In the genomic region with DNA sequence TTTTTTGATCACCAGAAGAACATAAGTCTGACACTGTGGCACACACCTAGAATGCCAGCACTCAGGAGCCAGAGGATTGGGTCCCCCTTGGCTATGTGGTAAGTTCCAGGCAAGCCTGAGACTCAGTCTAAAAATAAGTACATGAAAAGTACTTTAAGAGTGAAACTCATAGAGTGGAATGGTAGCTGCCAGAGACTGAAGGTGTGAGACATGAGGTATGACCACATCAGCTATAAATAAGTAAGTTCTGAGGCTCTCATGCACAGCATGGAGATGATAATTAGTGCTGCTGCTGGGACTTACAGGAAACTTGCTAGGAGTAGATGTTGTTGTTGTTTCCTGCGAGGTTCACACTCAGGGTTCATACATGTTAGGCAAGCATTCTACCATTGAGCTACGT, we compare ENCODE assay signal across 25 mouse cellular contexts. TPM values are rescaled to one million over a fixed set of nuclear protein-coding genes. Genes with fewer than 3 reads are reported as not detected.
DNase-seq lines count a peak whose midpoint lies in the region; ATAC-seq and TF ChIP-seq lines count a peak whose summit lies in the region.
"Had no signal": no experiment of that assay in that cellular context is flagged by ENCODE, and none has a peak within 500 bp of the region (broad histone marks: within the 10 kb centered on the region; RNA-seq: fewer than 3 reads in every experiment).

No protein-coding gene starts in this region.

- no peaks in the 10 kb centered on the region for H3K27me3 ChIP-seq in heart, embryonic 13.5 days (replicated peaks)
- H3K27me3 ChIP-seq in heart, embryonic 16.5 days (ENCODE audit: control insufficient read depth, insufficient read depth, low read length), result no peaks in the 10 kb centered on the region
- H3K27me3 ChIP-seq in forebrain, embryonic 16.5 days (replicated peaks; ENCODE audit: control insufficient read depth, insufficient read depth, low read length), result no peaks in the 10 kb centered on the region
- H3K27me3 ChIP-seq: embryonic facial prominence, embryonic 15.5 days; forebrain, embryonic 15.5 days; hindbrain, embryonic 13.5 days; liver, embryonic 13.5 days; neural tube, embryonic 13.5 days had no signal

- peaks cover 32% of the 10 kb centered on the region for H3K4me1 ChIP-seq in heart, embryonic 13.5 days
- H3K4me1 ChIP-seq in heart, embryonic 16.5 days (ENCODE audit: control insufficient read depth, insufficient read depth, low read length), result peaks cover 9% of the 10 kb centered on the region
- H3K4me1 ChIP-seq in forebrain, embryonic 16.5 days (replicated peaks; ENCODE audit: control insufficient read depth, insufficient read depth, low read length), result no peaks in the 10 kb centered on the region
- H3K4me1 ChIP-seq: liver, embryonic 13.5 days had no signal

- intact Hi-C loops in gastrocnemius, adult 2 months (cut with DNase I), result no loop called here
- intact Hi-C loops in heart, postnatal 25 days (cut with DNase I), result no loop called here

- H3K36me3 ChIP-seq in heart, embryonic 13.5 days, result no peaks in the 10 kb centered on the region
- no peaks in the 10 kb centered on the region for H3K36me3 ChIP-seq in heart, embryonic 16.5 days (ENCODE audit: control insufficient read depth, insufficient read depth)
- no peaks in the 10 kb centered on the region for H3K36me3 ChIP-seq in forebrain, embryonic 16.5 days (ENCODE audit: control insufficient read depth, insufficient read depth)
- H3K36me3 ChIP-seq: embryonic facial prominence, embryonic 15.5 days; forebrain, embryonic 15.5 days; hindbrain, embryonic 13.5 days; liver, embryonic 13.5 days; neural tube, embryonic 13.5 days had no signal

- no peak overlapping the region for H3K4me2 ChIP-seq in heart, embryonic 13.5 days
- H3K4me2 ChIP-seq in heart, embryonic 16.5 days (ENCODE audit: low read depth, low read length), result no peak overlapping the region
- H3K4me2 ChIP-seq in forebrain, embryonic 16.5 days (ENCODE audit: low read length), result no peak overlapping the region
- H3K4me2 ChIP-seq: embryonic facial prominence, embryonic 15.5 days; forebrain, embryonic 15.5 days; hindbrain, embryonic 13.5 days; liver, embryonic 13.5 days; neural tube, embryonic 13.5 days had no signal

- no peak for DNase-seq in gastrocnemius, adult 2 months
- no peak for DNase-seq in gastrocnemius, postnatal 10 days
- no peak for DNase-seq in heart, postnatal 25 days (ENCODE audit: low spot score)
- peak; percentile 27 for DNase-seq in skeletal muscle tissue, adult 2 months (ENCODE audit: low read depth, low spot score)
- DNase-seq in urinary bladder, postnatal 10 days (ENCODE audit: low spot score), result no peak
- DNase-seq: adrenal gland, postnatal 14 days; cerebellum, adult 8-10 months; kidney, adult 18-20 months; layer of hippocampus, adult 9-11 months; liver, embryonic 13.5 days; lung, adult 2 months; lung, postnatal 14 days; midbrain, embryonic 14.5 days; retina, postnatal 1 day; right cerebral cortex, postnatal 25 days had no signal

- H3K9ac ChIP-seq in heart, embryonic 13.5 days, result no peak overlapping the region
- H3K9ac ChIP-seq in heart, embryonic 16.5 days (ENCODE audit: low read length), result no peak overlapping the region
- no peak overlapping the region for H3K9ac ChIP-seq in forebrain, embryonic 16.5 days (replicated peaks; ENCODE audit: low read depth, low read length)
- H3K9ac ChIP-seq: embryonic facial prominence, embryonic 15.5 days; forebrain, embryonic 15.5 days; hindbrain, embryonic 13.5 days; liver, embryonic 13.5 days; neural tube, embryonic 13.5 days had no signal

- no peaks in the 10 kb centered on the region for H3K9me3 ChIP-seq in heart, embryonic 13.5 days
- H3K9me3 ChIP-seq in heart, embryonic 16.5 days (replicated peaks; ENCODE audit: control insufficient read depth, low read length), result no peaks in the 10 kb centered on the region
- no peaks in the 10 kb centered on the region for H3K9me3 ChIP-seq in forebrain, embryonic 16.5 days (ENCODE audit: control insufficient read depth, low read length)
- H3K9me3 ChIP-seq: embryonic facial prominence, embryonic 15.5 days; forebrain, embryonic 15.5 days; hindbrain, embryonic 13.5 days; liver, embryonic 13.5 days; neural tube, embryonic 13.5 days had no signal

- ATAC-seq in heart, embryonic 13.5 days (ENCODE audit: extremely low read depth, insufficient number of reproducible peaks, low FRiP score, low TSS enrichment), result peak; percentile 45; the same call in 1 of the 2 replicates
- peak; percentile 81 for ATAC-seq in heart, embryonic 16.5 days (replicated peaks; ENCODE audit: extremely low read depth, insufficient read depth, low FRiP score)
- no peak for ATAC-seq in forebrain, embryonic 16.5 days
- ATAC-seq: forebrain, embryonic 15.5 days; inflammation-experienced regulatory T-cells, adult 6 months had no signal

- WGBS in heart, embryonic 13.5 days, result 53% methylated on average over 2 of the region's 2 CpGs
- WGBS in heart, embryonic 16.5 days, result 53% methylated on average over 2 of the region's 2 CpGs
- WGBS in forebrain, embryonic 16.5 days, result 92% methylated on average over 2 of the region's 2 CpGs

- peak overlapping the region; percentile 50 for H3K27ac ChIP-seq in gastrocnemius, adult 2 months
- peak overlapping the region; percentile 79 for H3K27ac ChIP-seq in heart, embryonic 13.5 days (replicated peaks)
- peak overlapping the region; percentile 77 for H3K27ac ChIP-seq in heart, embryonic 16.5 days (ENCODE audit: low read length)
- no peak overlapping the region for H3K27ac ChIP-seq in forebrain, embryonic 16.5 days (ENCODE audit: low read length)
- H3K27ac ChIP-seq: embryonic facial prominence, embryonic 15.5 days; forebrain, embryonic 15.5 days; hindbrain, embryonic 13.5 days; kidney, postnatal 0 days; left cerebral cortex, adult 2 months; liver, embryonic 13.5 days; neural tube, embryonic 13.5 days had no signal

- H3K4me3 ChIP-seq in gastrocnemius, adult 2 months, result no peak overlapping the region
- H3K4me3 ChIP-seq in heart, embryonic 13.5 days, result no peak overlapping the region
- no peak overlapping the region for H3K4me3 ChIP-seq in heart, embryonic 16.5 days (ENCODE audit: low read length)
- H3K4me3 ChIP-seq in forebrain, embryonic 16.5 days (replicated peaks; ENCODE audit: low read length), result no peak overlapping the region
- H3K4me3 ChIP-seq: embryonic facial prominence, embryonic 15.5 days; forebrain, embryonic 15.5 days; hindbrain, embryonic 13.5 days; left cerebral cortex, adult 2 months; liver, embryonic 13.5 days; neural tube, embryonic 13.5 days had no signal

- TF ChIP-seq CTCF in gastrocnemius, adult 2 months (IDR thresholded peaks at IDR 0.05), result no peak

RNA-seq across cellular contexts. Expression of a gene that starts 22.7 kb away (rescaled TPM):
- total RNA-seq in gastrocnemius, adult 2 months (2021), result 1 to 10 TPM; 3.2 to 5.0 TPM
- 10 to 100 TPM; 10.8 to 11.1 TPM for total RNA-seq in gastrocnemius, postnatal 10 days (2021)
- 7.6 and 9.0 TPM in 2 replicates for polyA plus RNA-seq in heart, embryonic 13.5 days (2015; fragmentation: Nextera tagmentation; extraction: Ambion mirVana)
- 10 to 100 TPM in 1 of 2 experiments, 1 to 10 TPM in 1; 7.8 to 13.0 TPM for total RNA-seq in heart, postnatal 25 days (2021)
- polyA plus RNA-seq in heart, embryonic 16.5 days (2015; fragmentation: Nextera tagmentation; extraction: Ambion mirVana), result 8.3 and 9.6 TPM in 2 replicates
- 37.5 and 40.8 TPM in 2 replicates for polyA plus RNA-seq in forebrain, embryonic 16.5 days (2015; fragmentation: Nextera tagmentation; extraction: Ambion mirVana)
